Mouse (Mus musculus) embryonic facial prominence, embryonic 14.5 days (tissue): ENCODE results near the gene Dnttip1. TPM values are rescaled to one million over a fixed set of nuclear protein-coding genes. Genes with fewer than 3 reads are reported as not detected.
A peak's percentile ranks its signal among the peaks of the same experiment; 100 is the strongest.
"Not testable (repeated sequence)": the region's sequence is repeated elsewhere in the genome, so short reads cannot be mapped to it uniquely, and the experiment has no call there.

Source experiments
- ATAC-seq: fragments of 200-750 bp; cut with Nextera tagmentation; 2 replicates; pipeline ENCODE4 v1.8.0; 2017; ENCODE audit warnings: low read depth, moderate number of reproducible peaks, moderate TSS enrichment
- DNase-seq: peaks from one replicate; pipeline ENCODE4 v3.0.0-alpha.2; 2015; ENCODE audit warnings: low spot score
- H3K27ac ChIP-seq: fragments of 300-500 bp; sonication (generic); replicated peaks from 2 replicates; pipeline ENCODE4 v1.5.1; 2014; ENCODE audit warnings: low read depth, mild to moderate bottlenecking, low read length, moderate library complexity
- H3K27me3 ChIP-seq: fragments of 300-500 bp; sonication (generic); replicated peaks from 2 replicates; pipeline ENCODE4 v1.6.1; 2014; ENCODE audit warnings: low read length; ENCODE audit not compliant: control insufficient read depth, insufficient read depth
- H3K36me3 ChIP-seq: fragments of 300-500 bp; sonication (generic); 2 replicates; pipeline ENCODE4 v1.6.1; 2014; ENCODE audit warnings: low read length, mixed read lengths; ENCODE audit not compliant: control insufficient read depth, insufficient read depth
- H3K4me1 ChIP-seq: fragments of 300-500 bp; sonication (generic); 2 replicates; pipeline ENCODE4 v1.6.1; 2014; ENCODE audit warnings: antibody characterized with exemption, low read length; ENCODE audit not compliant: control insufficient read depth, insufficient read depth
- H3K4me2 ChIP-seq: fragments of 300-500 bp; sonication (generic); 2 replicates; pipeline ENCODE4 v1.6.1; 2014; ENCODE audit warnings: low read depth, mild to moderate bottlenecking, low read length, moderate library complexity, mixed read lengths
- H3K4me3 ChIP-seq: fragments of 300-500 bp; sonication (generic); 2 replicates; pipeline ENCODE4 v1.5.1; 2014; ENCODE audit warnings: low read depth, mild to moderate bottlenecking, low read length
- H3K9ac ChIP-seq: fragments of 300-500 bp; sonication (generic); 2 replicates; pipeline ENCODE4 v1.6.1; 2014; ENCODE audit warnings: low read depth, mild to moderate bottlenecking, low read length, moderate library complexity, mixed read lengths
- H3K9me3 ChIP-seq: fragments of 300-500 bp; sonication (generic); 2 replicates; pipeline ENCODE4 v1.6.1; 2016; ENCODE audit warnings: low read length; ENCODE audit not compliant: control insufficient read depth
- WGBS: fragments of 180-500 bp; shearing (Covaris S2); extraction: QIAGEN DNeasy Blood & Tissue Kit; methylation state at CpG from one replicate; pipeline ENCODE4 v1.1.7; 2014; 5-methylcytosine and 5-hydroxymethylcytosine counted together
- polyA plus RNA-seq: library from polyadenylated mRNA; unstranded; fragments of >200 nt; fragmentation: Nextera tagmentation; extraction: Ambion mirVana; gene quantifications from 2 replicates; pipeline ENCODE4 v1.2.1, GENCODE M21; 2014

Dnttip1 gene
- polyA plus RNA-seq, 1 experiment from 2014 or later: 60.9 TPM

DNA sequence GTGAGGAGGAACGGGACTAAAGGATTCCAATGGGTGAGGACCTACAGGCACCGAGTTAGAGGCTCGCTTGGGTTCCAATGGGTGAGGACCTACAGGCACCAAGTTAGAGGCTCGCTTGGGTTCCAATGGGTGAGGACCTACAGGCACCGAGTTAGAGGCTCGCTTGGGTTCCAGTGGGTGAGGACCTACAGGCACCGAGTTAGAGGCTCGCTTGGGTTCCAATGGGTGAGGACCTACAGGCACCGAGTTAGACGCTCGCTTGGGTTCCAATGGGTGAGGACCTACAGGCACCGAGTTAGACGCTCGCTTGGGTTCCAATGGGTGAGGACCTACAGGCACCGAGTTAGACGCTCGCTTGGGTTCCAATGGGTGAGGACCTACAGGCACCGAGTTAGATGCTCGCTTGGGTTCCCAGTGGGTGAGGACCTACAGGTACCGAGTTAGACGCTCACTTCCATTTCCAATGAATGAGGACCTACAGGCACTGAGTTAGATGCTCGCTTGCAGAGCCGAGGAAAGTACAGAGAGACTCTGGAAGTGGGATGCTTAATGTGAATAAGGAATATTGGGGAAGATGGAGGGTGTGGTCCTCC is 29.5 kb upstream of the Dnttip1 start:
- not testable (repeated sequence) for H3K9me3 ChIP-seq, ATAC-seq
- WGBS: 93% methylated on average over 20 of the region's 23 CpGs

DNA sequence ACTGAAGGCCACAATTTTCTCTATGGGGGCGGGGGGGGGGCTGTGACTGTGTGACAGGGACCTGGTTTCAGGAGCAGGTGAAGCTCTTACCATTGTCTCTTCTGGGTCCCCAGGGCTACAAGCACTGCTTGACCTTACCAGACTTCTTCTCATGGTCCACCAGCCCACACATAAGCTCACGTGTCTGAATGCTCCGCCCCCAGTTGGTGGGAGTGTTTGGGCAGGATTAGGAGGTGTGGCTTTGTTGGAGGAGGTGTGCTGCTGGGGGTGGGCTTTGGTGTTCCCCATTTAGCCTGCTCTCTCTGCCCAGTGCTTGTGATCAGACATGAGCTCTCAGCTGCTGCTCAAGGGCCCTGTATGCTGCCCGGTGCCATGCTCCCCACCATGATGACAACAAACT is 22.5 kb upstream of the Dnttip1 start:
- Histone ChIP-seq H3K4me1 (no peaks in the 10 kb centered on the region), H3K9ac (no peak overlapping the region), H3K9me3 (0 out of 2 replicates have a peak, but pooled peaks cover 3% of the 10 kb centered on the region), H3K27ac (no peak overlapping the region), H3K36me3 (no peaks in the 10 kb centered on the region), H3K4me2 (no peak overlapping the region), H3K27me3 (no peaks in the 10 kb centered on the region), H3K4me3 (no peak overlapping the region)
- 59% methylated on average over 3 of the region's 4 CpGs for WGBS
- ATAC-seq: no peak
- DNase-seq: no peak

More for the DNA sequence above, 29.5 kb upstream of the Dnttip1 start:
- not testable (repeated sequence) for H3K27ac ChIP-seq, H3K36me3 ChIP-seq, H3K4me1 ChIP-seq, H3K27me3 ChIP-seq, DNase-seq, H3K4me2 ChIP-seq, H3K9ac ChIP-seq, H3K4me3 ChIP-seq

DNA sequence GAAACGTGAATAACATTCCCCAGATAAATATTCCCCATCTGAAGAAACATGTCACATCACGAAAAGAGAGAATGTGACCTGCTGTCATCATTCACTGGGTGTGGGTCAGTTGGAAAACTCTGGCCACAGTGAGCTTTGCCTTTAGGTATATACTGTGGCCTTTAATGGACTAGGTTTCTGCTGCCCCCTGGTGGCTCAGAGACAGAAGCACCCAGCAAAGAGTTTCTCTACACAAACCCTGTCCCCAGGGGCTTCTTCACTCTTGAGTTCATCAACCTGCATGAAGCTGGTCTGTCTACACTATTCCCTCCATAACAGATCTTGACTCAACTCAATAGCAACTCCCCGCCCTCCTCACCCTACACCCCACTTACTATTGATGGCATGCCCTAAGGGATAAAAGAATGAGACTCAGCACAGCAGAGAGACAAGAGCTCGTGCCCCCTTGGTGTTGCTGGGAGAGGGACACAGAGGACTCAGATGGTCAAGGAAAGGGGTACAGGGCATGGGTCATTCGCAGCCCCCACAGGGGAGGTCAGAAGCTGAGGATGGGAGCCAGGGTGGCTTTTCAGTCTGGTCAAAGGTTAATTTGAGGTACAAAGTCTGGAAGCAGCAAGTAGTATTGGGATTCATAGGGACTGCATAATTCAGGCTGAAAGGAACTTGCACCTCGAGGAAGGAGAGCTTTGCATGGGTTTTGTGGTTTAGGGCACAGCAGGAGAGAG is 19.7 kb upstream of the Dnttip1 start:
- 15% methylated on average over 5 of the region's 6 CpGs for WGBS
- peak; percentile 84 for DNase-seq
- Histone ChIP-seq H3K27me3 (no peaks in the 10 kb centered on the region), H3K4me1 (no peaks in the 10 kb centered on the region), H3K4me3 (no peak overlapping the region), H3K36me3 (no peaks in the 10 kb centered on the region), H3K9me3 (0 out of 2 replicates have a peak, but pooled peaks cover 3% of the 10 kb centered on the region), H3K27ac (no peak overlapping the region), H3K9ac (no peak overlapping the region), H3K4me2 (no peak overlapping the region)
- peak; percentile 44; the same call in 1 of the 2 replicates for ATAC-seq

DNA sequence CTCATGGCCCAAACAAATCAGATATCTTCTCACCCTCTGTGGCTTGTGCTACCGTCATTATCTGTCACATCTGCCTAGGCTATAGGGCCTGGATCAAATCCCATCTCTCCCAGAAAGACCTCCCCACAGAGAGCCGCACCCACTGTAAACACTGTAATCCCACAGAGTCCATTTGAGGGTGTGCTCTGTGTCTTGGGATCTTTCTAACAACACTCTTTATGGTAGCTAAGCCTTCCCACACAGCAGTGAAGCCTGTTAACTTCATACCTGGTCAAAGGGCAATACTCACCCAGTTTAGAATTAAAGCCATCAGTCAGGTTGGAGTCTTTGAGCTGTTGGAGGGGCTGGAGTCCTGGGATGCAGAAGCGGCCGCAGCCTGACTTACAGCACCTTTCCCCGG is 14.1 kb upstream of the Dnttip1 start:
- no peak for DNase-seq
- Histone ChIP-seq H3K27me3 (no peaks in the 10 kb centered on the region), H3K9me3 (no peaks in the 10 kb centered on the region), H3K4me2 (no peak overlapping the region), H3K36me3 (no peaks in the 10 kb centered on the region), H3K4me3 (no peak overlapping the region), H3K4me1 (no peaks in the 10 kb centered on the region), H3K27ac (no peak overlapping the region), H3K9ac (no peak overlapping the region)
- 73% methylated on average over 5 of the region's 5 CpGs for WGBS
- no peak for ATAC-seq

DNA sequence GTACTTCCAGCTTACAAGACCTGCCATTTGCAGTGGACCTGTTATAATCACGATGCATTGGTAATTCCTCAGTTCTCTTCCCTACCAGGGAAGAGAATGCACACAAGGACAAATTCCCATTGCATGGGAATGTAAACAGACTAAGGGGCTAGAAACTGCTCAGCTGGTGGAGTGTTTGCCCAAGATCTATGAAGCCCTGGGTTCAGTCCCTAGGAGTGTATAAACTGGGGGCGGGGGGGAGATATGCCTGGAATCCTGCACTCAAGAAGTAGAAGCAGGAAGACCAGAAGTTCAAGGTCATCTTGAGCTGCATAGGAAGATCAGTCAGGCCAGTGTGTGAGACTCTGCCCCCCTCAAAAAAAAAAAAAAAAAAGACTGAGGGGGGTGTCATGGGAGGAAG is 12.5 kb upstream of the Dnttip1 start:
- H3K27ac ChIP-seq: no peak overlapping the region
- ATAC-seq: no peak
- no peak for DNase-seq
- H3K36me3 ChIP-seq: no peaks in the 10 kb centered on the region
- 87% methylated on average over 2 of the region's 2 CpGs for WGBS
- H3K27me3 ChIP-seq: no peaks in the 10 kb centered on the region
- H3K4me1 ChIP-seq: no peaks in the 10 kb centered on the region
- no peak overlapping the region for H3K4me3 ChIP-seq
- H3K4me2 ChIP-seq: no peak overlapping the region
- H3K9ac ChIP-seq: no peak overlapping the region
- no peaks in the 10 kb centered on the region for H3K9me3 ChIP-seq

DNA sequence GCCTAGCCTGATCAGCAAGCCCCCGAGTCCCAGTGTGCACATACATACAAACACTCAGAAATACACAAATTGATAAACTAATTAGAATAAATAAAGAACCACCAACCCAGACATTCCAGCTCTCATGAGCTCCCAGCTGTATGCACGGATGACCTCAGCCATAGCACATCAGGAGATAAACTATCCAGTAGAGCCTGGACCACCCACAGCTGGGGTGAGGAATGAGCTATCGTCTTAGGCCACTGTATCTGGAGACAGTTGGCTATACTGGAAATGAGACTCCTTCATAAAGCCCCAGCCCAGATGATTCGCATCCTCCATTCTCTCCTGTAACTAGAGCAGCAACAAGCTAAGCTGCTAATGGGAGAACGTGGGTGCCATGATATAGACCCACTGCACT is 10.9 kb upstream of the Dnttip1 start:
- Histone ChIP-seq H3K4me3 (no peak overlapping the region), H3K4me1 (no peaks in the 10 kb centered on the region), H3K27ac (no peak overlapping the region), H3K9ac (no peak overlapping the region), H3K27me3 (no peaks in the 10 kb centered on the region), H3K4me2 (no peak overlapping the region), H3K9me3 (no peaks in the 10 kb centered on the region), H3K36me3 (no peaks in the 10 kb centered on the region)
- no peak for DNase-seq
- no peak for ATAC-seq
- 84% methylated on average over 5 of the region's 5 CpGs for WGBS

DNA sequence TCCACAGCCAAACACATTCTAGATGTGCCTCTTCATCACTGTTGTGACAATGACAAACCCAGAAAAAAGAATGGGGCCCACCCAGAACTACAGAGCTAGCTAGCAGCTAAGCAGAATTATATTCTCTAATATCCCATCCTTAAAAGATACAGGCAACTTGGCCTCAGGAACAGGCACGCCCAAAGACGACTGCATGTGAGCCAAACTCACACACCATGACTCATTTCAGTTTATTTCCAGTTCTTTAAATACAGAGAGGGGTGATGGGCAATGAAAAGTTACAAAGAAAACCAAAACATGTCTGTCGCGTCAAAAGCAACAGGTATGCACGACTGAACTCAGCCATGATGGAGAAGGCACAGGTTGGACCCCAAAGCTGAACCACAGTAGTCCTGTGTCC is 10.3 kb upstream of the Dnttip1 start:
- H3K27me3 ChIP-seq: no peaks in the 10 kb centered on the region
- H3K36me3 ChIP-seq: no peaks in the 10 kb centered on the region
- no peaks in the 10 kb centered on the region for H3K4me1 ChIP-seq
- no peaks in the 10 kb centered on the region for H3K9me3 ChIP-seq
- no peak overlapping the region for H3K4me3 ChIP-seq
- no peak overlapping the region for H3K9ac ChIP-seq
- ATAC-seq (no peak), DNase-seq (no peak)
- WGBS: 84% methylated on average over 5 of the region's 5 CpGs
- H3K4me2 ChIP-seq: no peak overlapping the region
- no peak overlapping the region for H3K27ac ChIP-seq

DNA sequence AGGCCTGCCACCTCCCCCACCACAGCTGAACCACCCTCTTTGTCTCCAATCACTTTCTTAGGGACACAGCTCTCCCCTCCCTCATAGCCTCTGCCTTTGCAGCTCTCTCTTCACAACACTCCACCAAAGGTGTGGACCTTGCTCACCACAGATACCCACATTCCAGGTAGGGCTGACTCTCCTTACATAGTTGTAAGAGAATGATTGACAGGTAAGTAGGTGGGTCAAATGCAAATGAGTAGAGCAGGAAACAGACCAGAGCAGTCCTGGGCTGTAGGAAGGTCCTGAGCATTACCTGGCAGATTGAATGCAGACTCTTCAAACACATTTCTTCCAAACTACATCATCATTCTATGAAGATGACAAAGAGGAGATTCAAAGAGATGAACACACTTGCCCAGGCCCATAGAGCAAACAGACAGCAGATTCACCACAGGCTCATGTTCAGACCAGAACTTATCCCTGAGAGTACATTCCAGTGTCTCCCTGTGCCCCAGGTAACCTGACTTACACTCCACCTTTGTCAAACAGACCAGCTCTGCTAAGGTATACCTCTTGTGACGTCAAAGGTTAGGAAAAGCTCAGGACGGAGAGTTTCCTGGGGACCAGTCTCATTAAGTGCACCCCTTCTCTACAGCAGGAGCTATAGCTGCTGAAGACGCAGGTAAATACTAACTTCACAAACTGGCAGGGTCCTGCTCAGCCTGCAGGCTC is 8.2 kb upstream of the Dnttip1 start:
- Histone ChIP-seq H3K4me3 (no peak overlapping the region), H3K27ac (no peak overlapping the region), H3K9ac (no peak overlapping the region), H3K36me3 (no peaks in the 10 kb centered on the region), H3K27me3 (no peaks in the 10 kb centered on the region), H3K9me3 (no peaks in the 10 kb centered on the region), H3K4me1 (no peaks in the 10 kb centered on the region), H3K4me2 (no peak overlapping the region)
- ATAC-seq: 0 out of 2 replicates have a peak, but pooled peaks have one; percentile 26
- 57% methylated on average over 3 of the region's 3 CpGs for WGBS
- no peak for DNase-seq
